Mouse (Mus musculus) layer of hippocampus, adult 18-20 months (tissue): ENCODE data around the gene Traf6. TPM values are rescaled to one million over a fixed set of nuclear protein-coding genes. Genes with fewer than 3 reads are reported as not detected.

Source experiments
- total RNA-seq, 2 experiments: library from RNA; stranded (reverse); gene quantifications; 2 replicates each; pipeline ENCODE4 v1.2.3; 2021

The Traf6 gene
- total RNA-seq, 2 experiments from 2014 or later: 15.7 to 15.8 TPM

Other genes with a start within 250 kb of the Traf6 start
- not detected for gene Rag2, start 53.7 kb upstream of the Traf6 start, total RNA-seq
- gene Rag1, start 28.9 kb upstream of the Traf6 start, total RNA-seq: under 1 TPM; 0.20 to 0.30 TPM
- 10 to 100 TPM; 32.1 to 39.6 TPM for gene B230118H07Rik, start 28.9 kb upstream of the Traf6 start, total RNA-seq
- 1 to 10 TPM; 8.3 to 9.8 TPM for gene Prr5l, start 204.6 kb downstream of the Traf6 start, total RNA-seq
- gene Commd9, start 207.8 kb downstream of the Traf6 start, total RNA-seq: 10 to 100 TPM; 34.6 to 39.3 TPM